Mouse (Mus musculus): ENCODE measurements at regions not wholly inside any gene's neighbourhood (a gene's known extent, or its start where the extent isn't known, plus 50 kb on each side); places are given as distances from the start of the nearest gene placed in this dataset.

DNA sequence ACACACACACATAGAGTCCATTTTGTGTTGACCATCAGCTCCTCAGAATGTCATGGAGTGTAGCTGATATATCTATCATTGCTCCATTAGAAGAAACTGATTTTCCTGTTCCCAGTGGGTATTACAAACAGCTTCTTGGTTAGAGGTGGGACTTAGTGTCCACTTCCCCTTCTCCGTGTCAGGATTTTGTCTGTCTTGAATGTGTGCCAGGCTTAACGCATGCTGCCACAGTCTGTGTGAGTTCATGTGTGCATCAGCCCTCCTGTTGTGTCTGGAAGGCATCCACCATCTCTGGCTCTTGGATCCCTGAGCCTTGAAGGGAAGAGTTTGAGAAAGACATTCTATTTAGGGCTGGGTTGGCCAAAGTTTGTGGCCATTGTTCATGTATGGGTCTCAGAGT is 57.2 kb upstream of the Slc1a1 start:
- no peak overlapping the region for H3K27ac ChIP-seq
- DNase-seq (ENCODE audit: low spot score) = no peak
- H3K4me3 ChIP-seq = no peak overlapping the region
- 0 out of 2 replicates have a peak, but pooled peaks cover 3% of the 10 kb centered on the region for H3K9me3 ChIP-seq
- H3K27me3 ChIP-seq (ENCODE audit: insufficient read depth, poor library complexity, severe bottlenecking) = no peaks in the 10 kb centered on the region
- no peaks in the 10 kb centered on the region for H3K36me3 ChIP-seq
- WGBS = 85% methylated on average over 2 of the region's 2 CpGs
- H3K4me1 ChIP-seq (replicated peaks) = peaks cover 5% of the 10 kb centered on the region; the same call in 1 of the 2 replicates

DNA sequence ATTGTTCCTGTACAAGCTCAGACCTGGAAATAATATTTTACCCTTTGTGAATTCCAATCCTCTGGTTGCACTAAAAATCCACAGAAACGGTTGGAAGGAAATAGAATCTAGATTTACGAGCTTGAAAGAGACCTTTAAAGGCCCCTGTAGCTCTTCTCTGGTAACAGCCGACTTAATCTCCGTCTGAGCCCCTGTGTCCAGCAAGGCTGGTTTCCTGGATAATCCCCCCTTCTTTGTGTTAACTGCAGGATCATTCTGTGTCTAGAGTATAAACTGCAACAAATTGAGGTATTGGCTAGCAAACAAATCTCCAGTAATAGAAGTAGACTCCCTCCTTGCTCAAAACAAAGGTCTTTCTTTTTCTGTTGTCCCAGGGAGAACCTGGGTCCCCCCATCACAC is 56.5 kb upstream of the Slc1a1 start:
- Histone ChIP-seq H3K9me3 (0 out of 2 replicates have a peak, but pooled peaks cover 3% of the 10 kb centered on the region), H3K27me3 (ENCODE audit: insufficient read depth, poor library complexity, severe bottlenecking) (no peaks in the 10 kb centered on the region), H3K4me1 (replicated peaks) (peaks cover 3% of the 10 kb centered on the region; the same call in 1 of the 2 replicates), H3K27ac (no peak overlapping the region), H3K36me3 (no peaks in the 10 kb centered on the region), H3K4me3 (no peak overlapping the region)
- whole genome bisulfite sequencing = 78% methylated on average over 4 of the region's 4 CpGs
- no peak for DNase-seq (ENCODE audit: low spot score)

DNA sequence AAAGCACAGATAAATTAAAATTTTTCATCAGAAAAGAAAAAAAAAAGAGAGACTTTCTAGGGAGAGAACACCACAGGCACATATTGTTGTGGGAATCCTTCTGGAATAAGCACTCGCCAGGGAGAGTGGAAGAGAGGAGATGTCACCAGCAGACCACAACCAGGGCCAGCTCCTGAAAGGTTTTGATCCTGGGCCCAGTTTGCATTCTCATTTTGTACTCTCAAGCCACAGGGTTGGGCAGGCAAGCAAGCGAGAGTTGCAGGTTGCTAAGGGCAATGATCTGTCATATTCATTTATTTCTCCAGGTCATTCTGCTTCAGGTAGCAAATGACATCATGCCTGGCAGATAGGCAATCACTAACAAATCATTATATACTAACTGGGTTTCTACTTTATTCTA is 52.9 kb upstream of the Slc1a1 start:
- no peak overlapping the region for H3K4me3 ChIP-seq
- DNase-seq (ENCODE audit: low spot score) = no peak
- H3K4me1 ChIP-seq (replicated peaks) = peaks cover 2% of the 10 kb centered on the region; the same call in 1 of the 2 replicates
- H3K27ac ChIP-seq = no peak overlapping the region
- no peaks in the 10 kb centered on the region for H3K36me3 ChIP-seq
- 76% methylated on average over 2 of the region's 2 CpGs for WGBS
- H3K9me3 ChIP-seq = no peaks in the 10 kb centered on the region
- no peaks in the 10 kb centered on the region for H3K27me3 ChIP-seq (ENCODE audit: insufficient read depth, poor library complexity, severe bottlenecking)
